Mouse (Mus musculus) limb, embryonic 10.5 days (tissue): ENCODE data around the gene Tmem151a. TPM values are rescaled to one million over a fixed set of nuclear protein-coding genes. Genes with fewer than 3 reads are reported as not detected.

Experiments
- DNase-seq: peaks from one replicate; pipeline ENCODE4 v3.0.0-alpha.2; 2017; ENCODE audit warnings: low spot score
- H3K27ac ChIP-seq: fragments of 300-500 bp; sonication (generic); 2 replicates; pipeline ENCODE4 v1.5.1; 2016; ENCODE audit warnings: mild to moderate bottlenecking
- H3K27me3 ChIP-seq: fragments of 300-500 bp; sonication (generic); 2 replicates; pipeline ENCODE4 v1.6.1; 2016; ENCODE audit warnings: low read depth, mild to moderate bottlenecking; ENCODE audit not compliant: poor library complexity, severe bottlenecking
- H3K36me3 ChIP-seq: fragments of 300-500 bp; sonication (generic); 2 replicates; pipeline ENCODE4 v1.6.1; 2016; ENCODE audit warnings: mild to moderate bottlenecking, moderate library complexity
- H3K4me1 ChIP-seq: fragments of 300-500 bp; sonication (generic); 2 replicates; pipeline ENCODE4 v1.6.1; 2016
- H3K4me3 ChIP-seq: fragments of 300-500 bp; sonication (generic); 2 replicates; pipeline ENCODE4 v1.5.1; 2016; ENCODE audit warnings: mild to moderate bottlenecking, moderate library complexity
- H3K9me3 ChIP-seq: fragments of 300-500 bp; sonication (generic); replicated peaks from 2 replicates; pipeline ENCODE4 v1.6.1; 2016; ENCODE audit warnings: mild to moderate bottlenecking
- WGBS: fragments of 180-500 bp; shearing (Covaris S2); methylation state at CpG from one replicate; pipeline ENCODE4 v1.1.7; 2016; 5-methylcytosine and 5-hydroxymethylcytosine counted together
- polyA plus RNA-seq: library from polyadenylated mRNA; unstranded; fragments of >200 nt; fragmentation: Nextera tagmentation; extraction: Ambion mirVana; gene quantifications from 2 replicates; pipeline ENCODE4 v1.2.1, GENCODE M21; 2016

Gene Tmem151a
- polyA plus RNA-seq, 1 experiment from 2014 or later = 2.4 TPM

DNA sequence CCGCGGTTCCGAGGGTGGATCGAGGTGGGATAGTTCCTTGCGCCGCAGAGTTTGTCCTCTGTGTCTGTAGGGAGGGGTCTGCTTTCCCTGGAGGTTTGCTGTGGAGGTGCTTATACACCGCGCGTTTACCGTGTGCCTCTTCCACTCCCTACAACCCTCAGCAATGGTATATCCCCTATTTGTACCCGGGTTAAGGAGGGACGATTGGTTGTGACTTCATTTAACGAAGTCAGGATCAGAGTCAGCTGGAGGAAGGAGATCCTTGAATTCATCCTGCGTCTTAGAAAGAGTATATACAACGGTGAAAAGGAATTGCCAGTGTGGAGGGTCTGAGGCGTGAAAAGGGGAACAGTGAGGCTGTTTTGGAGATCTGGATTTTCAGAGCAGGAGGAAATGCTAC lies 43.7 kb downstream of the Tmem151a start:
- Histone ChIP-seq H3K36me3 (peaks cover 23% of the 10 kb centered on the region), H3K4me3 (peak overlapping the region; percentile 91), H3K9me3 (no peaks in the 10 kb centered on the region), H3K4me1 (peaks cover 46% of the 10 kb centered on the region), H3K27ac (peak overlapping the region; percentile 81), H3K27me3 (no peaks in the 10 kb centered on the region)
- no peak for DNase-seq
- WGBS = 2% methylated on average over 16 of the region's 16 CpGs

DNA sequence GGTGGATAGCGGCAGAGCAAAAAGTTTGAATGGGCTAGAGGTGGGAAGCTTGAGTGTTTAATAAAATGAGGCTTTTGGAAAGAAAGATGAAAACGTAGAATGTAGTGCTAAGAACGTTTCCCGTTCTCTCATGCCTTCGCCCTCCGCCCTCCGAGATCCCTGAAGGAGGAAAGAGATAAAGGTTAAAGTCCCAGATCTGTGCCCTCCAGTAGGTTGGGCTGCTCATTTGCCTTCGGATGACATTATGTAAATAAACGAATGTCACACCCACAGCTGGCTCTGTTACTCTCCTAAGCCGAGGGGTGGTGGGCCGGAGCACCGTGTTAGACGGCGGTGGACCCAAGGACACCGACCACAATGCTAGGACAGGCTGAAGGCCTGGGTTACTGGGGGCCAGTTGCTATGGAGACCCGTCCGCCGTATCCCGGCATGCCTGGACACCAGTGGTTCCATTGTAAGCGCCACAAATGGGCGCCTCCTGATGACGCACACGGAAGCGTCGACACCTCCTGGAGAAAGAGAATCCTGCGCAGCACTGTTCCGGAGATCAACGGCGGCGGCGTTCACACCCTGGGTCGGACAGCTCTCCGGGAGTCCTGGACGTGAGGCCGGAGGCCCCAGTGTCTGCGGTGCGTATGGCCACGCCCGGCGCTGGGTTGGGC lies 44.3 kb downstream of the Tmem151a start, which contains the start of gene Brms1:
TSS of gene Brms1 (plus strand) at position 493 of the 662 bp plus-strand sequence.
- H3K27ac ChIP-seq = peak within 1 kb of the TSS; percentile 81
- peaks cover 46% of the 10 kb centered on the region for H3K4me1 ChIP-seq
- 10% methylated on average over 40 of the region's 40 CpGs for WGBS
- peak; percentile 96 for DNase-seq
- peak within 1 kb of the TSS; percentile 91 for H3K4me3 ChIP-seq
- peaks cover 17% of the 10 kb centered on the region for H3K36me3 ChIP-seq
- no peaks in the 10 kb centered on the region for H3K9me3 ChIP-seq
- H3K27me3 ChIP-seq = no peaks in the 10 kb centered on the region

DNA sequence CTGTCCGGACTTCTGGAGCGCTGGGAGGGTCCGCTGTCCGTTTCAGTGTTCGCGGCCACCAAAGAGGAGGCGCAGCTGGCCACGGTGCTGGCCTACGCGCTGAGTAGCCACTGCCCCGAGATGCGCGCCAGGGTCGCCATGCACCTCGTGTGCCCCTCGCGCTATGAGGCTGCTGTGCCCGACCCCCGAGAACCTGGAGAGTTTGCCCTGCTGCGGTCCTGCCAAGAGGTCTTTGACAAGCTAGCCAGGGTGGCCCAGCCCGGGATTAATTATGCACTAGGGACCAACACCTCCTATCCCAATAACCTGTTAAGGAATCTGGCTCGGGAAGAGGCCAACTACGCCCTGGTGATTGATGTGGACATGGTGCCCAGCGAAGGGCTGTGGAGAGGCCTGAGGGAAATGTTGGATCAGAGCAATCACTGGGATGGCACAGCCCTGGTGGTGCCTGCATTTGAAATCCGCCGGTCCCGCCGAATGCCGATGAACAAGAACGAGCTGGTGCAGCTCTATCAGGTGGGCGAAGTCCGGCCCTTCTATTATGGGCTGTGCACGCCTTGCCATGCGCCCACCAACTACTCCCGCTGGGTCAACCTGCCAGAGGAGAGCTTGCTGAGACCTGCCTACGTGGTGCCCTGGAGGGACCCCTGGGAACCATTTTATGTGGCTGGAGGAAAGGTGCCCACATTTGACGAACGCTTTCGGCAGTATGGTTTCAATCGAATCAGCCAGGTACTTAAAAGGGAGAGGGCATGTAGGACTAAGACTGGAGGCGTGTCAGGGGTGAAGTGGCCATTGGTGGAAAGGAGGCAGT lies 45.8 kb downstream of the Tmem151a start:
- 12% methylated on average over 41 of the region's 41 CpGs for WGBS
- peak overlapping the region; percentile 91 for H3K4me3 ChIP-seq
- H3K9me3 ChIP-seq = no peaks in the 10 kb centered on the region
- H3K4me1 ChIP-seq = peaks cover 46% of the 10 kb centered on the region
- H3K27me3 ChIP-seq = no peaks in the 10 kb centered on the region
- peak overlapping the region; percentile 94 for H3K27ac ChIP-seq
- DNase-seq = peak; percentile 62
- H3K36me3 ChIP-seq = peaks cover 14% of the 10 kb centered on the region

DNA sequence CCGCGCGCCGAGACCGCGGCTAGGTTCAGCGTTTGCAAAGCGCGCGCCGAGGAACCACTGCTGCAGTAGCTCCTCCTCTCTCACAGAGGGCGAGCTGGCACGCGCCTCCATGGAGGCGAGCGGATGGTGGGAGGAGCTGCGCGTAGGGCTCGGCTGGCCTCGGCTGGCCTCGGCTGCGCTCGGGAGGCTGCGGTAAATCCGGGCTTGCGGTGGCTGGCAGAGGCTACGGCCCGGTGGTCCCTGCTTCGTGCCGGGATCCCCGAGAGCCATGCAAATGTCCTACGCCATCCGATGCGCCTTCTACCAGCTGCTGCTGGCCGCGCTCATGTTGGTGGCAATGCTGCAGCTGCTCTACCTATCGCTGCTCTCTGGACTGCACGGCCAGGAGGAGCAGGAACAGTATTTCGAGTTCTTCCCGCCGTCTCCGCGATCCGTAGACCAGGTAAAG lies 46.6 kb downstream of the Tmem151a start, which contains the start of the genes B4gat1 and AC124502.3:
TSS of gene B4gat1 (plus strand) at position 118 of the 448 bp plus-strand sequence.
TSS of gene AC124502.3 (plus strand) at position 183 of the 448 bp plus-strand sequence.
- peak within 1 kb of the TSS; percentile 94 for H3K27ac ChIP-seq
- 0% methylated on average over 44 of the region's 44 CpGs for WGBS
- peaks cover 46% of the 10 kb centered on the region for H3K4me1 ChIP-seq
- peaks cover 7% of the 10 kb centered on the region for H3K36me3 ChIP-seq
- H3K9me3 ChIP-seq = no peaks in the 10 kb centered on the region
- peak; percentile 90 for DNase-seq
- no peaks in the 10 kb centered on the region for H3K27me3 ChIP-seq
- peak within 1 kb of the TSS; percentile 91 for H3K4me3 ChIP-seq

DNA sequence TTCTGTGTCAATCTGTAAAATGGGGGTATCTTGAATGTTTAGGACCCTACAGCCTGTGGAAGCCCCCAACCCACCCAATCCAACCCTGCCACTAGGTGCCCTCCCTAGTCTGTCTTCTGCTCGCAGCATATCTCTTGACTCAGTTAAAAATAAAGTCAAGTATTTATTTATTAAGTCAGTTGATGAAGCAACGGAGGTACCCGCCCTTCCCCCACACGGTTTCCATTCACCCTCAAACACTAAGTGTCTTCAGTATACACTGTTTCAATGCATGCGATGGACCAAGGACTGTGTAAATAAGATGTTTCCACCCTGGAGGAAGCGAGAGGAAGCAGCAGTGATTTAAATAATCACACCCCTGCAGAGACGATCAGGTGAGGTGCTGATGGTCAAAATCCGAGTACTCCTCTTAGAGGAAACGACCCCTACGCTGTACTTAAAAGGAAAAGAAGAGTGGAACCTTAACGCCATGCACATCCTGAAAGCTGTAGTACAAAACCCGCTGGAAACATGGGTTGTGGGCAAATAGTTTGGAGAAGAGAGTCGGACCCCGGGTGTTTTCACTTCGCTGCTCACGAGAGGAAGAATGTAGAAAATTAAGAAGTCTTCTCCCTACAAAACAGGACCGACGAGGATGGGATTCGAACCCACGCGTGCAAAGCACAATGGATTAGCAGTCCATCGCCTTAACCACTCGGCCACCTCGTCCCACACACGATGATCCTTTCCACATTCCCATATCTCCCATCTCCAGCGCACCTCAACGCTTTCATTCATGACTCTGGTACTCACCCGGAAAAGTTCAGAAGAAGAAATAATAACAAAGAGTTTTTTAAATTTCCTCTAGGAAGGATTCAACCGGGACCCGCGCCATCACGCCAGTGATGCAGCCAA lies 47.4 kb downstream of the Tmem151a start:
- peak overlapping the region; percentile 91 for H3K4me3 ChIP-seq
- no peaks in the 10 kb centered on the region for H3K27me3 ChIP-seq
- peak overlapping the region; percentile 94 for H3K27ac ChIP-seq
- peak; percentile 91 for DNase-seq
- 6% methylated on average over 32 of the region's 32 CpGs for WGBS
- H3K4me1 ChIP-seq = peaks cover 46% of the 10 kb centered on the region
- H3K9me3 ChIP-seq = no peaks in the 10 kb centered on the region
- peaks cover 5% of the 10 kb centered on the region for H3K36me3 ChIP-seq

DNA sequence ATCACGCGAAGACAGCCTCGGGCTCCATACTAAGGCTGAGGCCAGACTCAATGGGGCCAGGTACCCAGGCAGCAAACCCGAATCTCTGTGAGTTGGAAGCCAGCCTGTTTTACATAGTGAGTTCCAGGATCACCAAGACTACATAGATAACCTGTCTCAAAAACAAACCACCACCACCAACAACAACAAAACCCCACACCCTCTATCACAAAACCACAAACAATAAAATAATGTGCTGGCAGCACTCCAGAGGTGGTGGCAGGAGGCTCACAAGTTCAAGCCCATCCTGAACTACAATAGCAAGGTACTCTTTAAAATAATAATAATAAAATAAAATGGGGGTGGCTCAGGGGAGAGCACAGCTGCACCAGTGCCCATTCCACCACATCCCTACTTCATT lies 48.8 kb downstream of the Tmem151a start:
- Histone ChIP-seq H3K27ac (no peak overlapping the region), H3K4me1 (peaks cover 35% of the 10 kb centered on the region), H3K36me3 (peaks cover 14% of the 10 kb centered on the region), H3K27me3 (no peaks in the 10 kb centered on the region), H3K9me3 (no peaks in the 10 kb centered on the region), H3K4me3 (no peak overlapping the region)
- 82% methylated on average over 4 of the region's 4 CpGs for WGBS
- no peak for DNase-seq

DNA sequence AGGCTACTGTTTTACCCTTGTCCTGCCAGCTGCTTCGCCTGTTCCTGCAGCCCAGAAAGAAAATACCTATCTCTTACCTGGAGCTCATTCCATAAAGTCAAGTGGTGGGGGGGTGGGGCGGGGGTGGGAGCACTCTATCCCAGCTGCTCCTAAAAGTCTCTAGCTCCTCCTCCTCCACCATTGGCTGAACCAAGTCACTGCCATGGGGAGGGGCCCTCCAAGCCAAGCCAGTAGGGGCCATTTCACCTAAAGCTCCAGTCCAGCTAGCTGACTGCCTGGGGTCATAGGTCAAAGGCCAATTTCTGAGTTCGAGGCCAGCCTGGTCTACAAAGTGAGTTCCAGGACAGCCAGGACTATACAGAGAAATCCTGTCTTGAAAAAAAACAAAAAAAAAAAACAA lies 52.6 kb downstream of the Tmem151a start:
- Histone ChIP-seq H3K4me1 (peaks cover 8% of the 10 kb centered on the region), H3K9me3 (no peaks in the 10 kb centered on the region), H3K27me3 (no peaks in the 10 kb centered on the region), H3K27ac (no peak overlapping the region), H3K36me3 (peaks cover 53% of the 10 kb centered on the region), H3K4me3 (no peak overlapping the region)
- WGBS = 86% methylated on average over 3 of the region's 3 CpGs
- DNase-seq = no peak

DNA sequence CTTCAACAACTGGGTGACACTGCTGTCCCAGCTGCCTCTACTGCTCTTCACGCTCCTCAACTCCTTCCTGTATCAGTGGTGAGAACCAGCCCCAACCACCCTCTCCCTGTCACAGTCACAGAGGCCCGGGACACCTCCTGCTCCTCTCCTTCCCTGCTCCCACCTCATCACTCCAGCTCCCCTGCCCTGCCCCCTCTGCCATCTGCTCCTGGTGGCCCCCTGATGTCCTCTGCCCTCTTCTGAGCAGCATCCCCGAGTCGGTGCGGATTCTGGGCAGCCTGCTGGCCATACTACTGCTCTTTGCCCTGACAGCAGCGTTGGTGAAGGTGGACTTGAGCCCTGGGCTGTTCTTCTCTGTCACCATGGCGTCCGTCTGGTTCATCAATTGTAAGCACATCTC lies 59.2 kb downstream of the Tmem151a start:
- H3K4me3 ChIP-seq = no peak overlapping the region
- DNase-seq = no peak
- no peaks in the 10 kb centered on the region for H3K9me3 ChIP-seq
- H3K27me3 ChIP-seq = no peaks in the 10 kb centered on the region
- peaks cover 53% of the 10 kb centered on the region for H3K36me3 ChIP-seq
- 92% methylated on average over 8 of the region's 8 CpGs for WGBS
- peaks cover 12% of the 10 kb centered on the region for H3K4me1 ChIP-seq
- H3K27ac ChIP-seq = no peak overlapping the region

DNA sequence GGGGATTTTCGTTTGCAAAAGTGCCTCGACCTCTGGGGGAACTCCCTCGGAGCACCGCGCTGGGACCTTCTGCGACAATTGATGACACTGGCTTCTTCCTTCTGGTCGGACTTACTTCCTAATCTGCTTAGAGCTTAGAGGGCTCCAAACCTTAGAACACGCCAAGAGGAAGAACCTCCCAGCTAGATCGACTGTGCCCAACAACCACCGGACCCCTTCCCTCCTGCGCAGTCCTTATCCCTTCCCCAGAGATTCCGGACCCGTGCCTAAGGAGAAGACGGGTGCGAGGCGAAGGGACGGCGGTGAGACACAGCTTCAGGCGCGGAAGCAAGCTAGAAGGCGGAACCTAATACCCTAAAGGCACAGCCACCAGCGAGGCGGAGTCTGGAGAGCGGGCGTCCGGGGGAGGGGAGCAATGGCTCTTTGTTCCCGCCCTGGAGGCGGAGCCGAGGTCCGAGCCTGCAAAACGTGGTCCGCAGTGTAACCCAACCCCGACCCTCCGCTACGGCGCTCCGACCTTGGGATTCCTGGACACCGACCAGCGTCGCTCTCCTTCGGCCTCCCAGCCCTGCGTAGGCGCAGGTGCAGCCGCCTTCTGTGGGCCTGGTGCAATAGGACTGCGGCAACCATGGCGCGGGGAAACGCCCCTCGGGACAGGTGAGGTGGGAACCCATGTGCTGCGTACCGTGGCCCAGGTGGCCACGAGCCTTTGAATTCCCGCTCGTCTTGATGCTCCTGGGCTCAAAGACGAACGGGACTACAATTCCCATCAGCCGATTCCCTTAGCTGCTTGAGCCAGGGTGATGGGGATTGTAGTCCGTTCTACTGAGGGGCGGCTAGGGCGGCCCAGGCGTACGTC lies 61.5 kb downstream of the Tmem151a start, which contains the start of gene Slc29a2:
TSS of gene Slc29a2 (plus strand) at position 240 of the 859 bp plus-strand sequence.
- DNase-seq = peak; percentile 95
- H3K27me3 ChIP-seq = no peaks in the 10 kb centered on the region
- H3K4me1 ChIP-seq = peaks cover 12% of the 10 kb centered on the region
- peak within 1 kb of the TSS; percentile 91 for H3K27ac ChIP-seq
- WGBS = under 1% methylated on average over 62 of the region's 62 CpGs
- peaks cover 31% of the 10 kb centered on the region for H3K36me3 ChIP-seq
- peak within 1 kb of the TSS; percentile 63 for H3K4me3 ChIP-seq
- H3K9me3 ChIP-seq = no peaks in the 10 kb centered on the region

DNA sequence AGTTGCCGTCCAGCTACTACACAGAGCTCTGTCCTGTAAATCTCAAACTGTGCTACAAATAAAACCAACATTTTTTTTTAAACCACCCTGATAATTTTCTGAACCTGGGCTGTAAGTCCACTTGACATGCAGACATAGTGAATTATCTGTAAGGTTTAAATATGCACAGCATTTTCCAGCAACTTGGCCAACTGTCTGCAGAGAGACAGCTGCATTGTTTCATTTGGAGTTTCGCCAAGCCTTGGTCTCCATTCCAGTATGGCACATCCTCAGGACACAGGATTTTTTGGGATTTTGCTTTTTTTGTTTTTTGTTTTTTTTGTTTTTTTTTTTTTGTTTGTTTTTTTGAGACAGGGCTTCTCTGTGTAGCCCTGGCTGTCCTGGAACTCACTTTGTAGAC lies 63.9 kb downstream of the Tmem151a start:
- Histone ChIP-seq H3K27ac (no peak overlapping the region), H3K36me3 (peaks cover 6% of the 10 kb centered on the region), H3K4me1 (peaks cover 16% of the 10 kb centered on the region), H3K9me3 (no peaks in the 10 kb centered on the region), H3K27me3 (no peaks in the 10 kb centered on the region), H3K4me3 (no peak overlapping the region)
- 88% methylated on average over 2 of the region's 2 CpGs for WGBS
- DNase-seq = no peak
